Mouse (Mus musculus): Measurements from ENCODE around the gene Gbf1. TPM values are rescaled to one million over a fixed set of nuclear protein-coding genes. Genes with fewer than 3 reads are reported as not detected.

The Gbf1 gene
- 100 to 1,000 TPM; 112 to 124 TPM for total RNA-seq (2023)

DNA sequence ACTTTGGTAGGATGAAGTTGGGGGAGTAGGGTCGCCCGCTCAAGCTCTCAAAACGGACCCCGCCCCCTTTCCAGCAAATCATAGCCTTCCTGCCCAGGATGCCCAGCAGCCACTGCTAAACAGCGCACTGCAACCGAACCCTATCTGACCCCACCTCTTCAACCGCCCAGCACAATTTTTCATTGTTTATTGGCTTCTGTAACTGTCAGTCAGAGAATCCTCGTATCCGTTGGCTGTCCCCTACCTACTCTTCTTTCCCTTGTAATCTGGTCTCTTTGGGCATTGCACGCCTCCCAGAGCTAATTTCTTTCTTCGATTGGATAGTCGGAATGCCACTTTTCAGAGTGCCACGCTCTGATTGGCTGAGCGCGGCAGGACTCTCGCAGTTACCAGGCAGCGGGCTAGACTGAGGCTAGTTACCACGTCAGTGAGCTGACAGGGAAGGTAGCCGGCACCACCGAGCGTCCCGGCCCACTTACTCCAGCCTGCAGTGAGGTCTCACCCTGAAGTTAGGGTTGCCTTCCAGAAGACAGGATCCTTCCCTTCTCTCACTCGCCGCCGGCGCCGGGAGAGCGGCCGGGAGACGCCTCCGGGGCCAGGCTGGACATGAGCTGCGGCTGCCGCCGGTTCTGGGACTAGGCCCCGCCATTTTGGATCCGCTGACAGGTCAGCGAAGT, at the start of gene Gbf1:
Gbf1 (plus strand) TSS at position 383 of the 677 bp plus-strand sequence.

DNA sequence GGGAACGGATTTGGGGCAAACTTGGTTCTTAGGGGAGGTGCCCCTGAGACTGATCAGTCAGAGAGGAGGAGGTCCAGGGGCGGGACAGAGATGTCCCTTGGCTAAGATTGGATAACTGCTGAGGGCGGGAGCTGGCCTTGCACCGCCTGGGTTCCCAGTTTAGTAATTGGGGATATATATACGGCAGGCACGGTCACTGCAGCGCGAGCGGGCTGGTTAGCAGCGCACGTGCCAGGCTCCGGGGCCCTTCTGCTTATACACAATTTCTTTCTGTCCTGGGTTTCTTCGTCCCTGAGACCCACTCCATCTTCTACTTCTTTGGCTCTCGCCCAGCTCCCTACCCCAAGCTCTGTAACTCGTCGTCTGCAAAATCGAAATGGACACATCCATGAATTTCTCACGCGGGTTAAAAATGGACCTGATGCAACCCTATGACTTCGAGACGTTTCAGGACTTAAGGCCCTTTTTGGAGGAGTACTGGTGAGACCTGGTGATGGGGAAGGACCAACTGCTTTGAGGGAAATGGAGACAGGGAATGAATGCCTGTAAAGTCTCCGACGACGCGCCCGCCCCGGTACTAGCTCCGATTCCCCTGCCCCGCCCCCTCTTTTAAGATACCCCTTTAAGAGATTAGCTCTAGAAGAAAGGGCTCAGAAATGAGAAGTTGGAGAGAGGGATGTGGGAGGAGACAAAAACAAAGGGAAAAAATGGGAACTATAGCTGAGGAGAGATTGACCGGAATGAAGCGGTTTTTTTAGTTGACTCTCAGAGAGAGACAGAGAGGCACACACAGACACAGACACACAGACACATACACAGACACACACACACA, 20.4 kb upstream of the Gbf1 start, which contains the start of gene Elovl3:
Elovl3 (plus strand) TSS at position 204 of the 832 bp plus-strand sequence.

DNA sequence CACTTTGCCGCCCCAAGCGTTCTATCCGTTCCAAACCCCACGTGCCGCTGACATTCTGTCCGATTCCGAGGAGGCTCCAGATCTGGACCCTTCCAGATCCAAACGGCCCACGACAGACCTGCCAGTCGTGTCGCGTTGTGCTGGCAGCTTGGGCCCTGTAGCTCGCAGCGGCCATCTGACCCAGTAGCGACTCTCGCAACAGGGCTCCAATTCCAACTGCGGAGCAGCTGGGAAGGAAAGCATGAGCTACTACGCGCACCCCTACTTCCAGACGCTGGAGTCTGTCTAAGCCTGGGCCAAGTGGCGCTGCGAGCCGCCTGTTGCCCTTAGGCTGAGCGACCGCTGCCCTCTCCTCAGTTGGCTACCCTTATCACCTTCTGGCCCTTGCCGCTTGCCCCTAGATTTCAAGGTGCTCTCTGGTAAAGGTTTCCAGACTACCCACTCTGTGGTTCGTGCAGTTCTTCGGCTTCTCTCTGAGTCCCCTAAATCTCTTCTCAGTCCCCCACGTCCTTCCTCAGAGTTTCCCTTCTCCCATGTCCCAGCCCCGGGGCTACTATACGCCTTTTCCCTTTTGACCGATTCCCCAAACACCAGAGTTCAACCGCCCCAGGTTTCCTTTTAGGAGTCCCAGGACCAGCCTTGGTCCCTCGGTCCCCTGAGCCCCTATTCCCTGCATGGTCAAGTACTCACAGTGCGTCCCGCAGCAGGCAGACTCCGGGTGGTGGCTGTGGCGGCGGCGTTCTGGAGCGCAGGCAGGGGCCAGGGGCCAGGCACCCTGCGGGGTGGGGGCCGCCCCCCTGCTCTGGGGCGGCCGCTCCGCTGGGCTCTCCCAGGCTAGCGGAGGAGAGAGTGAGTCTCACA, 4.6 kb upstream of the Gbf1 start, which contains the start of gene Pitx3:
Pitx3 (minus strand) TSS at position 816 of the 861 bp plus-strand sequence.

DNA sequence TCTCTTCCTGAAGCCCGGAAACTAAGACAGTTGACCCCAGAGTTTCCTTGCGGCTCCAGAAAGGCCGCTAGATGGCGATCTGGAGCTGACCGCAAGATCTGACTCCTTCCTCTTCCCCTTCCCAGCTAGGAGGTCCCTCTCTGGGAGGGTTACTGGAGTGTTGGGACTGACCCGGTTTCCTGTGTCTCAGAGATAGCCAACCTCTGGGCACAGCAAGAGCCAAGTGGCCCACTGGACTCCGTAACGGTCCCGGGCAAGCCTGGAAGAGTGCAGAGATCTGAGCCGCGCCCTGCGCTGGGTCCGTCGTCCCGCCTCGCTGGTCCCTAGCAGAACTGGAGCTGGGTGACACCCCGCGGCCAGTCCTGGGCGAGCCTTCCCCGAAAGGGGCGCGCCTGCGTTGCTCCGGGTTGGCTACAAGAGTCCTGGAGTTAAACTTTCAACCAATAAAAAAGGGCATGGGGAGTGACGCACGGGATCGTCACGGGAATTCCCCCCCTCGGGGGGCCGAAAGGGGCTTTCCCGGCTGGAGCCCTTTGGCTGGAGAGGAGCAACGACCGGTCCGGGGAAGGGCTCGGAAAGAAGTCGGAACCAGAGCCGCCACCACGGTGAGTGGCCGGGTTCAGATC, 152.0 kb downstream of the Gbf1 start, which contains the start of gene Nfkb2:
Nfkb2 (plus strand) TSS at position 105 of the 626 bp plus-strand sequence.

DNA sequence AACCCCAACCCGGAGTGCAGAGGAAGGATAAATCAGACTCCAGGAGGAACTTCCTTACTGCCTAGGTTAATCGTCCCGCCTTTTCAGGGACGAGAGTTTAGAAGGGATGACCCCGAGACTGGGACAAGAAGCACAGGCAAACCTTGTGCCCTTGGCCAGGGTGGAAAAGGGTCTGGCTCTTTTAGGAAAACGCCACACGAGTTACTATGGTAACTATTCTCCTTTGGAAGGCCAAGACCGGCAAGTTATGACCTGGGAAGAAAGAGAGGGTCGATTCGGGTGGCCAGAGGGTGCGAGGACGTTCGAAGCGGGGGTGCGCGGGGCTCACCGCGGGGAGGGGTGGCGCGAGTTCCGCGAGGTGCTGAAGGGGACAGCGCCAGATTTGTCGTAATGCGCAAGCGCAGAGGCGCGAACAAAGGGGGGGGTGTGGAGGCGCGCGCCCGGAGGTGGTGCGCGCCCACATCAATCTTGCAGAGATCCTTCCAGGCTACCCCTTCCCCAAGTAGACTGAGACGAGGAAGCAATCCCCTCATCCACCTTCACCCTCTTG, 174.5 kb downstream of the Gbf1 start, which contains the start of gene Psd:
Psd (minus strand) TSS at position 401 of the 550 bp plus-strand sequence.

DNA sequence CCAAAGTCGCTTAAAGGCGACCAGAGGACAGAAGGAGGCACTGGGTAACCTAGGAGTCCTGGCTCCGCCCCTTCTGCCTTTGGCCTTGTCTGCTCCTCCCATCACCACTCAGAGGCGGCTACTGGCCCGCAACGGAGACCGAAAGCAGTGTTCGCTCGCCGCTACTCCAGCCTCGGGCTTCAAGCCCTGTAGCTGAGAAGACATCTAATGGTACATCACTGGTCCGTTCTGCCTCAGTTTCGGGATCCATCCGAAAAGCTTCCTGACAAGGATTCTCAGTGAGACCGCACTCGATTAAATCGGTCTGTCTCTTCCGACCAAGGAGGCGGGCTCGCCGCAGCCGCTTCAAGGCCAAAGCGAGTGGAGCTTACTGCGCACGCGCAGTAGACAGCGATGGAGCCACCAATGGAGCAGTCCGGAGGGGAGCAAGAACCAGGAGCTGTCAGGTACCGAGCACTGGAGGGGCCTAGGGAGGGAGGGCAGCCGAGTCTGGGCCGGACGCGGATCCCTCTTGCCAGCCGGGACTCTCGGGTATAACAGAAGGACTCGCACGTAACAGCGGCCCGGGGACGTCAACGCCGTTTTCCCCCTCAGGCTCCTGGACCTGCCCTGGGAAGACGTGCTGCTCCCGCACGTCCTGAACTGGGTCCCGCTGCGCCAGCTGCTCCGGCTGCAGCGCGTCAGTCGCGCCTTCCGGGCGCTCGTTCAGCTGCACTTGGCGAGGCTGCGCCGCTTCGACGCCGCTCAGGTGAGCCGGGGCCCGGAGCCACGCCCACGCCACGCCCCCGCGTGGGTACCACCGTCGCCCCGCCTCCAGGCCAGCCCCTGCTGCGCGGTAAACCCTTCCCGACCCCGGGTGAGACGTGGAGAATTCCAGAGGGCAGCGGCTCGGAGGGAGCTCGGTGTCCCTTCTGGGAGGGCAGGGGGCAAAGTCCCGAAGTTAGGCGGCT, 176.0 kb downstream of the Gbf1 start, which contains the start of gene Fbxl15:
Fbxl15 (plus strand) TSS at position 104 of the 950 bp plus-strand sequence.

Other genes with a start within 250 kb of the Gbf1 start
- gene Armh3, start 154.0 kb upstream of the Gbf1 start, total RNA-seq (2023): 10 to 100 TPM; 26.9 to 31.7 TPM
- 10 to 100 TPM; 11.3 to 11.7 TPM for gene Hps6, start 149.0 kb upstream of the Gbf1 start, total RNA-seq (2023)
- gene Pprc1, start 107.6 kb upstream of the Gbf1 start, total RNA-seq (2023): 10 to 100 TPM; 94.6 to 96.9 TPM
- gene Ldb1, start 107.3 kb upstream of the Gbf1 start, total RNA-seq (2023): 100 to 1,000 TPM; 240 to 268 TPM
- gene Nolc1, start 76.6 kb upstream of the Gbf1 start, total RNA-seq (2023): 10 to 100 TPM; 86.7 to 95.7 TPM
- not detected for gene Elovl3, start 20.6 kb upstream of the Gbf1 start, total RNA-seq (2023)
- not detected for gene Pitx3, start 4.2 kb upstream of the Gbf1 start, total RNA-seq (2023)
- gene Nfkb2, start 151.8 kb downstream of the Gbf1 start, total RNA-seq (2023): 100 to 1,000 TPM; 217 to 236 TPM
- 1 to 10 TPM in 1 of 2 experiments, under 1 TPM in 1; 0.96 to 2.8 TPM for gene Psd, start 174.6 kb downstream of the Gbf1 start, total RNA-seq (2023)
- gene Fbxl15, start 175.7 kb downstream of the Gbf1 start, total RNA-seq (2023): 1 to 10 TPM; 4.2 to 6.6 TPM
- 10 to 100 TPM; 66.9 to 67.9 TPM for gene Cuedc2, start 186.2 kb downstream of the Gbf1 start, total RNA-seq (2023)
- under 1 TPM; 0.35 to 0.42 TPM for gene Mfsd13a, start 188.6 kb downstream of the Gbf1 start, total RNA-seq (2023)
- not detected for gene 2310034G01Rik, start 197.8 kb downstream of the Gbf1 start, total RNA-seq (2023)
- 100 to 1,000 TPM in 1 of 2 experiments, 10 to 100 TPM in 1; 95.6 to 104 TPM for gene Actr1a, start 243.2 kb downstream of the Gbf1 start, total RNA-seq (2023)
- gene Sufu, start 244.4 kb downstream of the Gbf1 start, total RNA-seq (2023): 10 to 100 TPM; 47.6 to 49.3 TPM